Comparison of ENCODE assay signal across 25 mouse cellular contexts in the genomic region with DNA sequence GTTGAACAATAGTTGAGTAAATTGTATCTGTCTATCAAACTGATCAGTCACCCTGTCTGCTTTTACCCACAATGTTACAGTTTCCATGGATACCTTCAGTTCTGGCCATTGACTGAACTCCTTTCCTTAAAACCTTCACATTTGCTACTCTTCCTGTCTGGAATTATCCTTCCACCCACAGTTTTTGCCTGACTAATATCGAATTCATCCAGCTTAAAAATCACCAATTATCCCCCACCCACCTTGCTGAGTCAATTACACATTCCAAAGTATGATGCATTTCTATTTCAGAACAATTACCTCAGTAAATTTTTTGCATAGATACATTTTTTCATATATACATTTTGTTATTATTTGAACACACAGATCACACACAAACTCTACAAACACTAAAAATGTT.
DNase-seq lines count a peak whose midpoint lies in the region; ATAC-seq and TF ChIP-seq lines count a peak whose summit lies in the region.
"Had no signal": no experiment of that assay in that cellular context is flagged by ENCODE, and none has a peak within 500 bp of the region (broad histone marks: within the 10 kb centered on the region; RNA-seq: fewer than 3 reads in every experiment).

No protein-coding gene starts in this region.

- no peak for TF ChIP-seq POLR2A in embryonic fibroblast, embryonic 13.5 days (IDR thresholded peaks at IDR 0.05; ENCODE audit: low read depth, low read length)

- no peaks in the 10 kb centered on the region for H3K79me3 ChIP-seq in C2C12 (ENCODE audit: low read depth)

- H3K9me3 ChIP-seq in midbrain, postnatal 0 days (ENCODE audit: low read length): no peaks in the 10 kb centered on the region
- H3K9me3 ChIP-seq: embryonic facial prominence, embryonic 10.5 days; embryonic facial prominence, embryonic 12.5 days; forebrain, embryonic 10.5 days; forebrain, embryonic 12.5 days had no signal

- no peaks in the 10 kb centered on the region for H3K27me3 ChIP-seq in C2C12 (ENCODE audit: control insufficient read depth, insufficient read depth, insufficient read length)
- no peaks in the 10 kb centered on the region for H3K27me3 ChIP-seq in midbrain, postnatal 0 days (ENCODE audit: insufficient read depth, low read length)
- H3K27me3 ChIP-seq: embryonic facial prominence, embryonic 12.5 days; forebrain, embryonic 12.5 days had no signal

- no peaks in the 10 kb centered on the region for H3K36me3 ChIP-seq in C2C12 (ENCODE audit: control insufficient read depth, insufficient read depth)
- H3K36me3 ChIP-seq in midbrain, postnatal 0 days (ENCODE audit: insufficient read depth, low read length): no peaks in the 10 kb centered on the region
- H3K36me3 ChIP-seq: embryonic facial prominence, embryonic 10.5 days; embryonic facial prominence, embryonic 12.5 days; forebrain, embryonic 10.5 days; forebrain, embryonic 12.5 days had no signal

- H3K4me2 ChIP-seq in midbrain, postnatal 0 days (ENCODE audit: low read depth, low read length, poor library complexity, severe bottlenecking): no peak overlapping the region
- H3K4me2 ChIP-seq: embryonic facial prominence, embryonic 12.5 days; forebrain, embryonic 12.5 days had no signal

- no peaks in the 10 kb centered on the region for H3K79me2 ChIP-seq in C2C12 (ENCODE audit: control insufficient read depth, insufficient read depth)

- H3K4me3 ChIP-seq in C2C12 (ENCODE audit: insufficient read depth, poor library complexity, severe bottlenecking): no peak overlapping the region
- H3K4me3 ChIP-seq in embryonic fibroblast, embryonic 13.5 days (ENCODE audit: insufficient read depth, low read length): no peak overlapping the region
- no peak overlapping the region for H3K4me3 ChIP-seq in midbrain, postnatal 0 days (ENCODE audit: low read depth, low read length)
- H3K4me3 ChIP-seq: embryonic facial prominence, embryonic 10.5 days; embryonic facial prominence, embryonic 12.5 days; erythroblast, embryonic 14.5 days; forebrain, embryonic 10.5 days; forebrain, embryonic 12.5 days had no signal

- H3K4me1 ChIP-seq in embryonic fibroblast, embryonic 13.5 days (ENCODE audit: control insufficient read depth, insufficient read depth, low read length): peaks cover 2% of the 10 kb centered on the region
- H3K4me1 ChIP-seq in midbrain, postnatal 0 days (ENCODE audit: insufficient read depth, low read length): no peaks in the 10 kb centered on the region
- H3K4me1 ChIP-seq: embryonic facial prominence, embryonic 12.5 days; forebrain, embryonic 10.5 days; forebrain, embryonic 12.5 days had no signal

- TF ChIP-seq CTCF in C2C12 (IDR thresholded peaks at IDR 0.05; ENCODE audit: control insufficient read depth, insufficient read depth, insufficient read length): no peak
- TF ChIP-seq CTCF in embryonic fibroblast, embryonic 13.5 days (IDR thresholded peaks at IDR 0.05; ENCODE audit: borderline replicate concordance, insufficient read depth, low read length): no peak
- TF ChIP-seq CTCF in midbrain, postnatal 0 days (IDR thresholded peaks at IDR 0.05): no peak

- WGBS in midbrain, postnatal 0 days: 61% methylated on average over 1 of the region's 1 CpGs

- DNase-seq in NIH3T3 (ENCODE audit: low read depth) (peak; percentile 42), MN1 (ENCODE audit: low spot score) (no peak)
- no peak for DNase-seq in adrenal gland, postnatal 10 days
- no peak for DNase-seq in right cerebral cortex, postnatal 10 days (ENCODE audit: low spot score in 2 of 2)
- no peak for DNase-seq in midbrain, postnatal 0 days (ENCODE audit: low spot score)
- DNase-seq: adrenal gland, adult 8-10 months; adrenal gland, postnatal 25 days; B cell, adult 2 months; cerebellum, adult 11 months; cerebellum, adult 18-20 months; cerebellum, adult 8-10 months; cerebellum, adult 9-11 months; cerebellum, postnatal 14 days; cerebellum, postnatal 36 days had no signal

- no peak for ATAC-seq in midbrain, postnatal 0 days (ENCODE audit: low FRiP score)
- ATAC-seq: activated CD4-positive, CD25-positive, alpha-beta regulatory T cell, adult 4 months; forebrain, embryonic 14.5 days; forebrain, embryonic 16.5 days; Patski had no signal

- no peak overlapping the region for H3ac ChIP-seq in C2C12 (ENCODE audit: control insufficient read depth, insufficient read length, low read depth)

- H3K27ac ChIP-seq in embryonic fibroblast, embryonic 13.5 days (ENCODE audit: insufficient read depth, low read length): peak overlapping the region; percentile 65
- H3K27ac ChIP-seq in midbrain, postnatal 0 days (ENCODE audit: low read depth, low read length): no peak overlapping the region
- H3K27ac ChIP-seq: embryonic facial prominence, embryonic 10.5 days; embryonic facial prominence, embryonic 12.5 days; forebrain, embryonic 10.5 days; forebrain, embryonic 12.5 days had no signal

- no peak overlapping the region for H3K9ac ChIP-seq in midbrain, postnatal 0 days (replicated peaks; ENCODE audit: low read length, poor library complexity, severe bottlenecking)
- H3K9ac ChIP-seq: embryonic facial prominence, embryonic 12.5 days; forebrain, embryonic 12.5 days had no signal

TF ChIP-seq in C2C12, 6 proteins besides CTCF, POLR2A, EP300 and RAD21:
- TF ChIP-seq FOSL1 (IDR thresholded peaks at IDR 0.05; ENCODE audit: insufficient read depth, low read length, poor library complexity, severe bottlenecking): peak; percentile 27
- TF ChIP-seq USF1 (IDR thresholded peaks at IDR 0.05; ENCODE audit: low read depth): no peak
